Mouse (Mus musculus): ENCODE data around the gene Prkar1b. TPM values are rescaled to one million over a fixed set of nuclear protein-coding genes. Genes with fewer than 3 reads are reported as not detected.

The Prkar1b gene
- polyA plus RNA-seq, 1 experiment from 2014 or later, result 9.6 TPM

GRCm38 (mm10) chr5:139043546-139043945, 106.3 kb downstream of the Prkar1b start:
- 43% methylated on average over 4 of the region's 4 CpGs for WGBS
- Histone ChIP-seq H3K4me3 (ENCODE audit: low read depth, low read length) (no peak overlapping the region), H3K4me2 (replicated peaks; ENCODE audit: low read depth) (no peak overlapping the region), H3K4me1 (replicated peaks; ENCODE audit: control insufficient read depth, insufficient read depth) (no peaks in the 10 kb centered on the region), H3K9me3 (ENCODE audit: control insufficient read depth, low read length) (no peaks in the 10 kb centered on the region), H3K9ac (ENCODE audit: low read length) (no peak overlapping the region), H3K36me3 (ENCODE audit: control insufficient read depth, insufficient read depth, low read length) (no peaks in the 10 kb centered on the region), H3K27me3 (ENCODE audit: control insufficient read depth, insufficient read depth, low read length) (no peaks in the 10 kb centered on the region), H3K27ac (replicated peaks) (no peak overlapping the region)
- DNase-seq (ENCODE audit: low spot score) (no peak), ATAC-seq (ENCODE audit: low FRiP score, low TSS enrichment) (no peak)
- no peak for TF ChIP-seq EP300 (optimal IDR thresholded peaks at IDR 0.05)
- no peak for TF ChIP-seq CTCF (IDR thresholded peaks at IDR 0.05; ENCODE audit: low read depth)

GRCm38 (mm10) chr5:139042299-139042698, 107.5 kb downstream of the Prkar1b start:
- WGBS, result 79% methylated on average over 12 of the region's 12 CpGs
- no peak for TF ChIP-seq CTCF (IDR thresholded peaks at IDR 0.05; ENCODE audit: low read depth)
- no peak for TF ChIP-seq EP300 (optimal IDR thresholded peaks at IDR 0.05)
- ATAC-seq (ENCODE audit: low FRiP score, low TSS enrichment), result no peak
- H3K27ac ChIP-seq (replicated peaks), result no peak overlapping the region
- no peak overlapping the region for H3K4me3 ChIP-seq (ENCODE audit: low read depth, low read length)
- H3K27me3 ChIP-seq (ENCODE audit: control insufficient read depth, insufficient read depth, low read length), result no peaks in the 10 kb centered on the region
- no peaks in the 10 kb centered on the region for H3K36me3 ChIP-seq (ENCODE audit: control insufficient read depth, insufficient read depth, low read length)
- DNase-seq (ENCODE audit: low spot score), result no peak
- no peak overlapping the region for H3K9ac ChIP-seq (ENCODE audit: low read length)
- H3K4me2 ChIP-seq (replicated peaks; ENCODE audit: low read depth), result no peak overlapping the region
- no peaks in the 10 kb centered on the region for H3K9me3 ChIP-seq (ENCODE audit: control insufficient read depth, low read length)
- no peaks in the 10 kb centered on the region for H3K4me1 ChIP-seq (replicated peaks; ENCODE audit: control insufficient read depth, insufficient read depth)

DNA sequence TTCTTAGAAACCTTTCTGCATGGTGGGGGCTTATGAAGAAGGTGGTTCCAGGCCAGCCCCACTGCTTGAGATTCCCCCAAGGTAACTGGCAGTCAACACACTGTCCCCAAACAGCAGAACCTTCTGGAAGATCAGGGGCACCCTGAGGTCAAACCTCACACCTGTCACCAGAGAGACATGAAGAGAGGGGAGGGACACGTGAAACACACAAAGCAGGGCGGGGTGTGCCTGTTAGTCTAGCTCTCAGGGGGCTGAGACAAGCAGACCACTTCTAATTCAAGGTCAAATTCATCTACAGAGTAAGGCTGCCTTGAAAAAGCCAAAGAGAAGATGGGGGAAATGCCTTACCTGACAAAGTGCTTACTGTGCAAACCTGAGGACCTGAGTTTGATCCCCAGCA, 114.6 kb downstream of the Prkar1b start:
- Histone ChIP-seq H3K9ac (ENCODE audit: low read length) (no peak overlapping the region), H3K9me3 (ENCODE audit: control insufficient read depth, low read length) (no peaks in the 10 kb centered on the region), H3K27ac (replicated peaks) (no peak overlapping the region), H3K4me3 (ENCODE audit: low read depth, low read length) (no peak overlapping the region), H3K27me3 (ENCODE audit: control insufficient read depth, insufficient read depth, low read length) (no peaks in the 10 kb centered on the region), H3K4me2 (replicated peaks; ENCODE audit: low read depth) (no peak overlapping the region), H3K4me1 (replicated peaks; ENCODE audit: control insufficient read depth, insufficient read depth) (peaks cover 7% of the 10 kb centered on the region; the same call in 1 of the 2 replicates), H3K36me3 (ENCODE audit: control insufficient read depth, insufficient read depth, low read length) (no peaks in the 10 kb centered on the region)
- TF ChIP-seq EP300 (optimal IDR thresholded peaks at IDR 0.05), result no peak
- TF ChIP-seq CTCF (IDR thresholded peaks at IDR 0.05; ENCODE audit: low read depth), result no peak
- 68% methylated on average over 2 of the region's 2 CpGs for WGBS
- ATAC-seq (ENCODE audit: low FRiP score, low TSS enrichment) (no peak), DNase-seq (ENCODE audit: low spot score) (no peak)

DNA sequence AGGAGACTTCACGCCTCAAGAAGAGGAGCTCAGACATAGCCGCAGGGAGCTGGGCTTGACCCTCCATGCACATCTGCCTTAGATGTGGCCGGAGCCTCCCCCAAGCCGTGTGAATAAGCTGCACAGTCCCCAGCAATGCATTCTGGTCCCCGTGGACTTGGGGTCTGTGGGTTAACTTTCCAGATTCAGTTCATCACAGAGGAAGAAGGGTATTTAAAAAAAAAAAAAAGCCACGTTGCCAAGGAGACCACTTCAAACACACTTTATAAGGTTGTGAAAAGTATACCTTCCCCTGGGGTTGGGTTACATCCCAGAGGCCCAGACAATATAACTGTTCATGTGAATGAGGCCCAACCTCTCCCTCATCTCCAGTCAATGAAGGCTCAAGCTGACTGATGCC, 115.1 kb downstream of the Prkar1b start:
- H3K4me2 ChIP-seq (replicated peaks; ENCODE audit: low read depth), result no peak overlapping the region
- no peak overlapping the region for H3K9ac ChIP-seq (ENCODE audit: low read length)
- no peaks in the 10 kb centered on the region for H3K27me3 ChIP-seq (ENCODE audit: control insufficient read depth, insufficient read depth, low read length)
- no peaks in the 10 kb centered on the region for H3K9me3 ChIP-seq (ENCODE audit: control insufficient read depth, low read length)
- H3K36me3 ChIP-seq (ENCODE audit: control insufficient read depth, insufficient read depth, low read length), result no peaks in the 10 kb centered on the region
- TF ChIP-seq CTCF (IDR thresholded peaks at IDR 0.05; ENCODE audit: low read depth), result no peak
- H3K27ac ChIP-seq (replicated peaks), result 0 out of 2 replicates have a peak overlapping the region, but pooled peaks have one; percentile 40
- H3K4me1 ChIP-seq (replicated peaks; ENCODE audit: control insufficient read depth, insufficient read depth), result peaks cover 7% of the 10 kb centered on the region; the same call in 1 of the 2 replicates
- no peak overlapping the region for H3K4me3 ChIP-seq (ENCODE audit: low read depth, low read length)
- DNase-seq (ENCODE audit: low spot score) (no peak), ATAC-seq (ENCODE audit: low FRiP score, low TSS enrichment) (no peak)
- WGBS, result 55% methylated on average over 6 of the region's 6 CpGs

DNA sequence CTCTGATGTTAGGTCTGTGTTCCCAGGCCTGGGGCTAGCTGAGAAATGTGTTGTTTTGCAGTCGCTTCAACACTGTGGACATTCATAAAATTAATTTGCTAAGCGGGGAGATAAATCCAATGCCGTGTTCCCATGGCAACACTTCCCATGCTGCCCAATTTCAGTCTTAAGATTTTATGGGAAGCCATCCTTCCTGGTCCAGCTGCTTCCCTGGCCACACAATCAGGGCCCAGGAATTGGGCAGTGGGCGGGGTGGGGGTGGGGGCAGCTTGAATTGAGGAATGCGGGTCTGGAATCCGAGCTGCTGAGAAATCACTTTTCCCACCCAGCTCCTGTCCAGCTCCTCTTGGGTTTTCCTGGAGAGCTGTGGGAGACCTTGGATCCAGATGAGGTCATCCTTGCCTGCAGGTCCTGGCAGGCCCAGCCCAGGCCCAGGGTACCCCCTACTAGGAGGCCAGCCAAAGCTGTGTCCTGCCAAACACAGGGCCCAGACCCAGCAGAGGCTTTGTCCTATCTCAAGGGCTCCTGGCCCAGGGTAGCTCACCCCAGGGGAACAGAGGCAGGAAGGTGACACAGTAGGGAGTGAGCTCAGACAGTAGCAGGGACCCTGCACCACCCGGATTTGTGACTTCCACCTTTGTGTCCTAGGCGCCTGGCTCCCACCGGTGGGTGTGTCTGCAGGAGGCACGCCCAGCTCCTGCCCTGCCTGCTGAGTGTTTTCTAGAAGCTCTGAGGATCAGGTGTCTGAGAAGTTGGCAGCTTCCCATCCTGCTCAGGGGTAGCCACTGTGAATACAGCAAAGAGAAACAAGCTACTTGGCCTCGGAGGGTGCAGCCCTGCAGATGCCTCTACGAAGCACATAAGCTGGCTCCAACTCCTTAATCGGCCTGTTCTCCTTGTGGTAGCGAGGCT, 116.1 kb downstream of the Prkar1b start:
- no peaks in the 10 kb centered on the region for H3K9me3 ChIP-seq (ENCODE audit: control insufficient read depth, low read length)
- 0 out of 2 replicates have a peak overlapping the region, but pooled peaks have one; percentile 18 for H3K9ac ChIP-seq (ENCODE audit: low read length)
- 0 out of 2 replicates have a peak overlapping the region, but pooled peaks have one; percentile 35 for H3K27ac ChIP-seq (replicated peaks)
- 37% methylated on average over 14 of the region's 14 CpGs for WGBS
- H3K4me2 ChIP-seq (replicated peaks; ENCODE audit: low read depth), result no peak overlapping the region
- TF ChIP-seq EP300 (optimal IDR thresholded peaks at IDR 0.05) (no peak), CTCF (IDR thresholded peaks at IDR 0.05; ENCODE audit: low read depth) (no peak)
- DNase-seq (ENCODE audit: low spot score) (peak; percentile 69), ATAC-seq (ENCODE audit: low FRiP score, low TSS enrichment) (peak; percentile 64)
- H3K36me3 ChIP-seq (ENCODE audit: control insufficient read depth, insufficient read depth, low read length), result no peaks in the 10 kb centered on the region
- peaks cover 7% of the 10 kb centered on the region; the same call in 1 of the 2 replicates for H3K4me1 ChIP-seq (replicated peaks; ENCODE audit: control insufficient read depth, insufficient read depth)
- no peaks in the 10 kb centered on the region for H3K27me3 ChIP-seq (ENCODE audit: control insufficient read depth, insufficient read depth, low read length)
- no peak overlapping the region for H3K4me3 ChIP-seq (ENCODE audit: low read depth, low read length)

DNA sequence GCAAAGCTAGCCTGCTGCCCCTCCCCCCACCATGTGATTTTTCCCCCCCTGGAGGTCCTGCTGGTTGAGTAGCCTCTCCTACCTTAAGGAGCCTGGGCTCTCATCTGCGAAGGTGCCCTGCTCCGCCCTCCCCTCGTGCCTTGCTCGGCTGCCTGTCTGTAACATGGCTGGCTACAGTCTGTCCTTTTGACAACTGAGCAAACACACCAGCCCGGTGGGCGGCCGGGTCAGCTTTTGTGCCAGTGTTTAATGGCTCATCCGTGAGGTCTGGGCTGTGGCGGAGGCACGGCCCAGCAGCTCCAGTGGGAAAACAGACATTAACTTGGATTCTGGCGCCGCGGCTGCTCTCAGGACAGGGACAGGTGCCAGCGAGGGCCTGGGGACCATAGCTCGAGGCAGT, 122.2 kb downstream of the Prkar1b start:
- WGBS, result 35% methylated on average over 15 of the region's 15 CpGs
- ATAC-seq (ENCODE audit: low FRiP score, low TSS enrichment) (no peak), DNase-seq (ENCODE audit: low spot score) (no peak)
- Histone ChIP-seq H3K36me3 (ENCODE audit: control insufficient read depth, insufficient read depth, low read length) (no peaks in the 10 kb centered on the region), H3K27ac (replicated peaks) (no peak overlapping the region), H3K4me1 (replicated peaks; ENCODE audit: control insufficient read depth, insufficient read depth) (no peaks in the 10 kb centered on the region), H3K9ac (ENCODE audit: low read length) (no peak overlapping the region), H3K4me3 (ENCODE audit: low read depth, low read length) (no peak overlapping the region), H3K27me3 (ENCODE audit: control insufficient read depth, insufficient read depth, low read length) (no peaks in the 10 kb centered on the region), H3K4me2 (replicated peaks; ENCODE audit: low read depth) (no peak overlapping the region), H3K9me3 (ENCODE audit: control insufficient read depth, low read length) (no peaks in the 10 kb centered on the region)
- TF ChIP-seq EP300 (optimal IDR thresholded peaks at IDR 0.05) (no peak), CTCF (IDR thresholded peaks at IDR 0.05; ENCODE audit: low read depth) (no peak)

Measured in stomach, postnatal 0 days (tissue).